Mouse (Mus musculus) frontal cortex, postnatal 25 days (tissue): ENCODE results near the gene Prf1.

Experiments used
- DNase-seq, 2 experiments: peaks; one replicate each; pipeline ENCODE4 v3.0.0; 2022; ENCODE audit warnings: low spot score in 2 of 2

Prf1 gene

GRCm38 (mm10) chr10:61337665-61338064, 40.0 kb downstream of the Prf1 start:
- DNase-seq: no peak

GRCm38 (mm10) chr10:61339216-61339615, 41.6 kb downstream of the Prf1 start:
- DNase-seq: no peak

GRCm38 (mm10) chr10:61340247-61340646, 42.6 kb downstream of the Prf1 start:
- DNase-seq: no peak

- DNase-seq: no peak
These were observed 43.4 kb downstream of the Prf1 start for GRCm38 (mm10) chr10:61341045-61341444.

- DNase-seq: peak; percentile 75 to 76
These were observed 43.9 kb downstream of the Prf1 start for GRCm38 (mm10) chr10:61341557-61341956.

GRCm38 (mm10) chr10:61342750-61343149, 45.1 kb downstream of the Prf1 start:
- DNase-seq: no peak

- DNase-seq: peak; percentile 46 to 50
These were observed 46.3 kb downstream of the Prf1 start for GRCm38 (mm10) chr10:61343950-61344349.

GRCm38 (mm10) chr10:61345179-61345578, 47.5 kb downstream of the Prf1 start:
- DNase-seq: no peak

- no peak for DNase-seq
These were observed 48.7 kb downstream of the Prf1 start for GRCm38 (mm10) chr10:61346374-61346773.

- no peak for DNase-seq
These were observed 53.6 kb downstream of the Prf1 start for GRCm38 (mm10) chr10:61351216-61351615.
